Mouse (Mus musculus): ENCODE data around the gene Tmem196.

DNA sequence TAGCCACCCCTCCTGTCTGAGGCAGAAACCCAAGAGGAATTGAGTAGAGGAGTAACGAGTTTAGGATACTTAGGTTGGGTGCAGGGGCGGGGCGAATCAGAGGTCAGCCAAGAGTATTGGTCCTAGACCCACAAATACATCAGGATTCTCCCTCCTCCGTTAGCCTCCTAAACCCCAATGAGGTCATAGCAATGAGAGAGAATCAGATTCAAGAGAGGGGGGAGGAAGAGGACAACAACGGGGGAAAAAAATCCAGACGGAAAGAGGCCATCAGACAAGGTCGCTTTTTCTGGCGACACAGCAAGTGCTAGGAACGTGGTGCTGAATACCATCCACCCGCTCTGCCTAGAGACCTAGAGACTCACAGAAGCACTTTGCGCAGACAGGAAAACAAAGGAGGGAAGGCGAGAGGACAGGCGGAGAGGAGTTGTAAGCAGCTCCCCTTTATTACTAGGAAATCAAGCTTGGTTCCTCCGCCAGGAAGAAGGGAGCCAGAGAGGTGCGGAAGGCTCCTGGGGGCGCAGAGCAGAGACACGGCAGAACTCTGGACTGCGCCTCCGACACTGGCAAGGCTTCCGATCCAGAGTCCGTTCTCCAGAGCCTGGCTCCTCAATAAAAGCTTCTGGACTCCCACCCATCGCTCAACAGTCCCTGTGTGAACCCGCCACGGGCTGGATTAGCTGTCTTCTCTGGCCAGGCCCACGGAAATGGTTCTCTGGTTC is at the start of gene Tmem196:
- no peak for TF ChIP-seq CTCF (IDR thresholded peaks at IDR 0.05; ENCODE audit: low read depth, low read length)
- TF ChIP-seq POLR2A (IDR thresholded peaks at IDR 0.05; ENCODE audit: borderline replicate concordance, low read depth, low read length), result no peak
